Mouse (Mus musculus) hindbrain, embryonic 10.5 days (tissue): ENCODE results near the gene Aebp2. TPM values are rescaled to one million over a fixed set of nuclear protein-coding genes. Genes with fewer than 3 reads are reported as not detected.
"Not testable (repeated sequence)": the region's sequence is repeated elsewhere in the genome, so short reads cannot be mapped to it uniquely, and the experiment has no call there.

Experiments
- DNase-seq: peaks from one replicate; pipeline ENCODE4 v3.0.0-alpha.2; 2017; ENCODE audit warnings: low spot score
- H3K27ac ChIP-seq: fragments of 300-500 bp; sonication (generic); 2 replicates; pipeline ENCODE4 v1.5.1; 2016; ENCODE audit warnings: mild to moderate bottlenecking, moderate library complexity
- H3K27me3 ChIP-seq: fragments of 300-500 bp; sonication (generic); 2 replicates; pipeline ENCODE4 v1.6.1; 2016; ENCODE audit warnings: mild to moderate bottlenecking; ENCODE audit not compliant: poor library complexity, insufficient read depth, severe bottlenecking
- H3K36me3 ChIP-seq: fragments of 300-500 bp; sonication (generic); 2 replicates; pipeline ENCODE4 v1.6.1; 2016; ENCODE audit warnings: mild to moderate bottlenecking, moderate library complexity
- H3K4me1 ChIP-seq: fragments of 300-500 bp; sonication (generic); replicated peaks from 2 replicates; pipeline ENCODE4 v1.6.1; 2016; ENCODE audit warnings: mild to moderate bottlenecking
- H3K4me3 ChIP-seq: fragments of 300-500 bp; sonication (generic); 2 replicates; pipeline ENCODE4 v1.5.1; 2016; ENCODE audit warnings: mild to moderate bottlenecking, moderate library complexity
- H3K9me3 ChIP-seq: fragments of 300-500 bp; sonication (generic); 2 replicates; pipeline ENCODE4 v1.6.1; 2016; ENCODE audit warnings: mild to moderate bottlenecking, moderate library complexity
- WGBS: fragments of 180-500 bp; shearing (Covaris S2); methylation state at CpG from one replicate; pipeline ENCODE4 v1.1.7; 2016; 5-methylcytosine and 5-hydroxymethylcytosine counted together
- polyA plus RNA-seq: library from polyadenylated mRNA; unstranded; fragments of >200 nt; fragmentation: Nextera tagmentation; extraction: Ambion mirVana; gene quantifications from 2 replicates; pipeline ENCODE4 v1.2.1, GENCODE M21; 2016

The Aebp2 gene
- 8.0 and 9.4 TPM in 2 replicates for polyA plus RNA-seq

DNA sequence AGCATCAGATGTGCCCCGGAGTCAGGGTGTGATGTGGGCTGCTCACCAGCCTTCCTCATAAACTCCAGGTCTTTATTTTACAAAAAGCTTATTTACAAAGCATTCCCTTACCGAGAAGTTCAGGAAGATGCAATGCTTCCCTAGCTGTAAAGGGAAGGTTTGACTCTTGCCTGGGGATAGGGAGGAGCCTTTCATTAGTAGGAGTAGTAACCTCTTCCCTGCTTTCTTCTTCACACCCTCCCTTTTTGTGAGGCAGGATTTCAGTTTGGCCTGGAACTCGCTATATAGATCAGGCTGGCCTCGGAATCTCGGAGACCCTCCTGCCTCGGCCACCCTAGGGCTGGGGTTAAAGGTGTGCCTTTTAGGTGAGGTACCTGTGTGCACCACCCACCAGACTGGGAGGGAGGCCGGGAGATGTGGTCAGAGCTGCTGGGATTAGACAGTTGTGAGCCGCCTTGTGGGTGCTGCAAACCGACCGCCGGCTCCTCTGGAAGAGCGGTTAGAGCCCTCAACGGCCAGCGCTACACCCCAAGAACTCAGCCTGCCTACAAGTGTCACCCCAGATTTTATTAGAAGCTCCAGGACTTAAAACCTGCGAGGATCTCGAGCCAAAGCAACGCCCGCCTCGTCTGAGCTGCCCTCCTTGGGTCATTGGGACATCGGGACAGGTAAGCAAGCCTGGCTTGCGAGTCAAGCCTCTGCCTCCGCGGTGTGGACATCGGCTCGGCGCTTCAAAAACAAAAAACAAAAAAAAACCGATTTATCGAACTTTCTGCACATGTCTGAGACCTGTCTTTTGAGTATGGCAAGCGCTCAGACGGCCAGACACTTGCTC lies at the start of gene Aebp2:
Gene Aebp2, plus strand, starts transcription at position 273 of the 835 bp plus-strand sequence.
- H3K36me3 ChIP-seq = no peaks in the 10 kb centered on the region
- H3K27ac ChIP-seq = peak within 1 kb of the TSS; percentile 98
- H3K9me3 ChIP-seq = no peaks in the 10 kb centered on the region
- WGBS = 46% methylated on average over 30 of the region's 30 CpGs
- peaks cover 8% of the 10 kb centered on the region; the same call in 1 of the 2 replicates for H3K27me3 ChIP-seq
- peaks cover 36% of the 10 kb centered on the region for H3K4me1 ChIP-seq
- DNase-seq = no peak
- peak within 1 kb of the TSS; percentile 97 for H3K4me3 ChIP-seq

DNA sequence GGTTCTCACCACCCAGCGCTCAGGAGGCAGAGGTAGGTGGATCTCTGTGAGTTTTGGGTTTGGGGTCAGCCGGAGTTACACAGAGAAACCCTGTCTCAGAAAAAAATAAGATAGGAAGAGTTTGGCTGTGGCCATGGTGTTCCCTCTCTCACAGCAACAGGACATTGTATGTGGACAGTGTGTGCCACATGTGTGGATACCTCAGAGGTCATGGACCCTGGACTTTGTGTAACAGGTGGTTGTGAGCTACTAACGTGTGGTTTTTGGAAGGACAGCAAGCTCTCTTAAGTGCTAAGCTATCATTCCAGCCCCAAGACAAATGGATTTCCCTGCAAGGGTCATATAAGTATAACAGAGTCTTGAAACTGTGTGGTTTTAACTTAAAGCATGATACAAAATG lies 47.5 kb upstream of the Aebp2 start:
- DNase-seq = no peak

DNA sequence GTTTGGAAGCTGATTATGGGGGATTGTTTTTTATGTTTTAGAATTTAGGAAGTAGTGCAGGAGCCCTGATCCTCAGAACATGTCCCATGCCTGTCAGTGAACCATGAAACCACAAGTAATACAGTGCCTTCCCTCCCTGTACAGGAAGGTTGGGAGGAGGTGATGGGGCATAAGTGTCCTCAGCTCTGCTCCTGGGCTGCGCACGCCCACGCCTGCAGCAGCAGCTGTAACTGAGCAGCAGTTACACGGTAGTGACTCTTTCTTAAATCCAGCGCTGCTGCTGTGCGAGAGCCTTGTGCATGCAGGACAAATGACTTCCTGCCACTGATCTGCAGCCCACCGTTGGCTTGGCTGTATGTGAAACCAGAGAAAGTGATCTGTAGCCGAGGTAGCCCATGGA lies 46.3 kb upstream of the Aebp2 start:
- 87% methylated on average over 8 of the region's 8 CpGs for WGBS
- Histone ChIP-seq H3K9me3 (no peaks in the 10 kb centered on the region), H3K4me1 (no peaks in the 10 kb centered on the region), H3K4me3 (no peak overlapping the region), H3K27ac (no peak overlapping the region), H3K27me3 (no peaks in the 10 kb centered on the region), H3K36me3 (peaks cover 80% of the 10 kb centered on the region)
- DNase-seq = no peak

More for the DNA sequence above, 47.5 kb upstream of the Aebp2 start:
- H3K4me1 ChIP-seq = no peaks in the 10 kb centered on the region
- H3K9me3 ChIP-seq = no peaks in the 10 kb centered on the region
- H3K4me3 ChIP-seq = no peak overlapping the region
- 89% methylated on average over 3 of the region's 3 CpGs for WGBS
- no peak overlapping the region for H3K27ac ChIP-seq
- no peaks in the 10 kb centered on the region for H3K27me3 ChIP-seq
- H3K36me3 ChIP-seq = peaks cover 86% of the 10 kb centered on the region

DNA sequence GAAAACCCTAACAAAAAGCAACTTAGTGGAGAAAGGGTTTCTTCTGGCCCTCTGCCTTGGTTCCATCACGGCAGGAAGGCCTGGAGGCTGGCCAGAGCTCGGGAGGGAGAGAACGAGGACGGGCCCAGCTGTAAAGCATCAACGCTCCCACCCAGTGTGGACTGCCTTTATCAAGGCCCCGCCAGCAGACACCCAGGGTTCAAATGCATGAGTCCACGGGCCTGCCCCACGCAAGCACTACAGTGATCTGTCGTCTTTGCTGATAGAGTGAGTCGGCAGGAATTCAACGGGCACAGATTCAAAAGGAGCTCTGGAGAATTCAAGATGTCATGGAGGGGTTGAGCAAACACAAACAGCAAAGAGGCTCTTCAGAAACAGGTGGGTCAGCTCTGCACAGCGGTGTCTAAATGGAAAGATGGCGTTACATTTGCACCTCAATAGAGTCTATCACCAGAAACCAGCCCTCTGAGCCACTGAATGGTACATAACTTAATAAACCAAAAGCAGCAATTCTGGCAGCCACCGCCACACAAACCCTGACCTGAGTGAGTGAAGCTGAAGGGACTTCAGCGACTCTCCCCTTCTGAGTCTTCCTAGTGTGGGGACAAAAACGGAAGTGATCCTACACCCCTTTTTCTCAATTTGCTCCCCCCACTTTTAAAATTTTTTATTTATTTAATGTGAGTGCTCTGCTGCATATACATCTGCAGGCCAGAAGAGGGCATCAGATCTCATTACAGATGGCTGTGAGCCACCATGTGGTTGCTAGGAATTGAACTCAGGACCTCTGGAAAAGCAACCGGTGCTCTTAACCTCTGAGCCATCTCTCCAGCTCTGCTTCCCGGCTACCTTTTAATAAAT lies 45.3 kb upstream of the Aebp2 start:
- H3K27me3 ChIP-seq = no peaks in the 10 kb centered on the region
- H3K27ac ChIP-seq = no peak overlapping the region
- no peak for DNase-seq
- no peaks in the 10 kb centered on the region for H3K9me3 ChIP-seq
- H3K4me1 ChIP-seq = no peaks in the 10 kb centered on the region
- WGBS = 84% methylated on average over 18 of the region's 18 CpGs
- peaks cover 76% of the 10 kb centered on the region for H3K36me3 ChIP-seq
- H3K4me3 ChIP-seq = no peak overlapping the region

DNA sequence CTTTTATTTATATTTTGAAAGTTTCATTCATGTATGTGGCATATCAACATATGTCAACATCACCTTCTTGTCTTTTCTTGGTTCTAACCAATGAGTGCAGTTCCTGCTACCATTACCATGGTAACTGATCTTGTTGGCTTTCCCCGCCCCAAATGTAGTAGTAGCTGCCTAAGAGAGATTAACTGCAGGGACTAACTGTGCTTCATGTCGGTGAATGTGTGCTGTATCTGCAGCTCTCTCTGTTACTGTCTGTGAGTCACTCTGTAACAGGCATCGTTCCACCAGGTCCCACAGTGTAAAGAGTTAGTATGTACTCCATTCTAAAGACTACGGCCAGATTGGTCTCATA lies 44.7 kb upstream of the Aebp2 start:
- peaks cover 74% of the 10 kb centered on the region for H3K36me3 ChIP-seq
- 93% methylated on average over 4 of the region's 4 CpGs for WGBS

DNA sequence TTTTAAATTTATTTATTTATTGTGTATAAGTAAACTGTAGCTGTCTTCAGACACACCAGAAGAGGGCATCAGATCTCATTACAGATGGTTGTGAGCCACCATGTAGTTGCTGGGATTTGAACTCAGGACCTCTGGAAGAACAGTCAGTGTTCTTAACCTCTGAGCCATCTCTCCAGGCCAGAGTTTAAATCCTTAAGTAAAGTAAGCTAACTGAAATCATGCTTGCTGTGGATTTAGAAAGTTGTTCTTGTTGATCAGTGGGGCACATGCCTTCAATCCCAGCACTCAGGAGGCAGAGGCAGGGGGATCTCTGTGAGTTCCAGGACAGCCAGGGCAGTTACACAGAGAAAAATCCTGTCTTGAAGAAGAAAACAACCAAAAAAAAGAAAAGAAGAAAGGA lies 43.5 kb upstream of the Aebp2 start:
- not testable (repeated sequence) for H3K4me1 ChIP-seq, H3K27me3 ChIP-seq, H3K4me3 ChIP-seq, H3K27ac ChIP-seq, DNase-seq, H3K9me3 ChIP-seq
- H3K36me3 ChIP-seq = peaks cover 74% of the 10 kb centered on the region

More for the DNA sequence above, 44.7 kb upstream of the Aebp2 start:
- no peak overlapping the region for H3K27ac ChIP-seq
- no peak overlapping the region for H3K4me3 ChIP-seq
- no peaks in the 10 kb centered on the region for H3K4me1 ChIP-seq
- no peaks in the 10 kb centered on the region for H3K9me3 ChIP-seq
- no peak for DNase-seq
- H3K27me3 ChIP-seq = no peaks in the 10 kb centered on the region

DNA sequence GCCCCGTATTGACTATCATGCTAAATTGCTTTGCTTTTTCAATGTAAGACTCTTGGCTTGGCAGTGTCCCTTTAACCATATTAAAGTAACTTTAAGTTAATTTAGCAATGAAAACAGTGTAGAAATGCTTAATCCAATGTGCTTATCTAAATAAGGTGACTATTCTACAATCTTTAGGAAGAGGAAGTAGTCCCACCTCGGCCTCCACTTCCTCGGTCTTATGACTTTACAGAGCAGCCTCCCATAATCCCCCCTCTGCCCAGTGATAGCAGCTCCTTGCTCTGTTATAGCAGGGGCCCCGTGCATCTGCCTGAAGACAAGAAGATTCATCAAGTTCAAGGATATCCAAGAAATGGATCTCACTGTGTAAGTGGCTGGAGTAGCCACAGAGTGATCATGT lies 42.3 kb upstream of the Aebp2 start:
- Histone ChIP-seq H3K4me3 (no peak overlapping the region), H3K27ac (no peak overlapping the region), H3K9me3 (no peaks in the 10 kb centered on the region), H3K4me1 (no peaks in the 10 kb centered on the region), H3K36me3 (peaks cover 70% of the 10 kb centered on the region), H3K27me3 (no peaks in the 10 kb centered on the region)
- WGBS = 93% methylated on average over 4 of the region's 4 CpGs
- no peak for DNase-seq

DNA sequence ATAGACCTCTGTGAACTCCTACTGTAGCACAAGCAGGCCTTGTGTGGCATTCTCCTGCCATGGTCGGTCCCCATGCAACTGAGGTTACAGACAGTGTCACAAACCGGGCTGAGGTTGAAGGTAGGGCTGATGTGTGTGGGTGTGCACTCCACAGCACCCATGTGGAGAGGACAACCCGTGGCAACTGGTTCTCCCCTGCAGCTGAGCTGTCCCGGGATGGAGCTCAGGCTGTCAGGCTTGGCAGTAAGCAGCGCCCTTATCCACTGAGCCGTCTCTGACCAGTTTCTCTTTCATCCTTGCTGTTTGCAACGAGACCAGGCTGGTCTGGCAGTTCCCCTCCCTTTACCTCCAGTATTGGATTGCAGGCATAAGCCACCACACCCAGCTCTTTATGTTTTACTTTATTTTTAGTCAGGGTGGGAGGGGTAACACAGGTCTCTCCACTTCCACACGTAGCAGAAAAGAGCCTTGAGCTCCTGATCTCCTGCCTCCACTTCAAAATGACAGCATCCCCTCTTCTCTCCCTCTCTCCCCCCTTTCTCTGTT lies 35.7 kb upstream of the Aebp2 start:
- DNase-seq = no peak

DNA sequence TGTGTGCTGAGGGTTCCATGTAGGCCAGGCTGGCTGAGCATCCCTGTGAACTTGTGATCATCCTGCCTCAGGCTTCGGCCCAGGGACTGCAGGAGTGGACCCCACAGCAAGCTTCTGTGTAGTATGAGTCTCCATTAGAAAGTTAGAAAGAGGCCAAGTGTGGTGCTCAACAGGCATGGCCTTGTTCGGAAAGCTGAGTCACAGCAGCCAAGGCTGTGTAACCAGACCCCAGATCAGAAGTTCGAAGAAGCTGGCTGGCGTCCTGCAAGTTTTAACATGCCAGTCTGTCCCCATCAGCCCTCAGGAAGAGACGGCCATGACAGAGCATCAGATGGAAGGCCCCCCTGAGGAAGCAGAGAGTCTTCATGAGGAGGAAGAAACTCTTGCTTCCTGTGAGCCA lies 31.1 kb upstream of the Aebp2 start:
- Histone ChIP-seq H3K9me3 (no peaks in the 10 kb centered on the region), H3K27ac (no peak overlapping the region), H3K36me3 (peaks cover 100% of the 10 kb centered on the region), H3K4me3 (no peak overlapping the region), H3K4me1 (no peaks in the 10 kb centered on the region), H3K27me3 (no peaks in the 10 kb centered on the region)
- 85% methylated on average over 5 of the region's 5 CpGs for WGBS
- no peak for DNase-seq

More for the DNA sequence above, 35.7 kb upstream of the Aebp2 start:
- H3K27ac ChIP-seq = no peak overlapping the region
- H3K4me1 ChIP-seq = no peaks in the 10 kb centered on the region
- no peaks in the 10 kb centered on the region for H3K9me3 ChIP-seq
- 89% methylated on average over 8 of the region's 8 CpGs for WGBS
- no peaks in the 10 kb centered on the region for H3K27me3 ChIP-seq
- no peak overlapping the region for H3K4me3 ChIP-seq
- H3K36me3 ChIP-seq = peaks cover 91% of the 10 kb centered on the region

DNA sequence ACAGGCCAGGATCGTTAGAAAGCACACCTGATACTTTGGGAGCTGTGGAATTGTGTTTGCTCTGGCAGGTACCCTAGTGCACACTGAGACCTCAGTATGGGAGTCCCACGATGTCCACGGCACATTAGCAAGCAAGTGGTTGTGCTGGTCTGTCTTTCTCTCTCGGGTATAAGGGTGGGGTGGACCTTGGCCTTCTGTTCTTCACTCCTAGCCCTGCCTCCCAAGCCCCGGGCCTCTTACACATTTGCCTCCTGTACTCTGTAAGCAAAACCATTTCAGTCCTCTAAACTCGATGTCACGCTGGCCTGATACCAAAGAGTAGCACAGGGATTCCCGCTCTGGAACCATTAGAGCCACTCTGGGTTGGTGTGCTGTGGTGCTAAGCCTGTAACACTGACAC lies 29.8 kb upstream of the Aebp2 start:
- Histone ChIP-seq H3K4me1 (peaks cover 8% of the 10 kb centered on the region), H3K27ac (no peak overlapping the region), H3K9me3 (no peaks in the 10 kb centered on the region), H3K27me3 (no peaks in the 10 kb centered on the region), H3K4me3 (no peak overlapping the region), H3K36me3 (peaks cover 99% of the 10 kb centered on the region)
- no peak for DNase-seq
- 92% methylated on average over 8 of the region's 8 CpGs for WGBS

DNA sequence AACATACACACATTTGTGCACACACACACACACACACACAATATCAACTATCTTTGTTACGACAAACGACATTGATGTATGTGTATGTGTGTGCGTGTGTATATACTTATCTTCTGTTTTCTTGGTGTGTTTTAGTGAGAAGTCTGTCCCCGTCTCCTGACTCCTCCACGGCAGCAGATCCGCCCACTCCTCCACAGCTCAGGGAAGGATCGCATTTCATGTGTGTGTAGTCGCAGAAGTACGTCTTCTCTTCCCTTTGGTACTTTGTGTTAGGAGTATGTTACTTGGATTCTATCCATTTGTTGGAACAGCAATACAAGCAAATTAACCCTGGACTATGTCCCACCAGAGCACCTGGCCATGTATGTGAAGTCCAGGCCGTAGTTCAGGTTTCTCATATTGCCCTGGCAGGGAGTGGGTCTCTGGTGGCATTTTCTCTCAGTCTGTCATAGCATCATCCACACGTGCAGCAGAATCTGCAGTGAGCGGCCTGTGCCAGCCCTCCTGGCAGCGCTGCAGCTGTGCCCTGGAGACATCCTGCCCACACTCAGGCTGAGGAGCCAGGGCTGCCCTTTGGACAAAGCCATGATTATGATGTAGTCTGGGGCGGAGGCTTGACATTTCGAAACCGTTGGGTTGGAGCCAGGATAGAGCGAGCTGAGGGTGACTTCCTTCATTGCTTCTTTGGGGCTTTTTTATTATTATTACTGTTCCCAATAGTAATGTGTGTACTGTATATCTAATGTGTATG lies 28.9 kb upstream of the Aebp2 start:
- 90% methylated on average over 17 of the region's 17 CpGs for WGBS
- DNase-seq = no peak
- H3K27me3 ChIP-seq = no peaks in the 10 kb centered on the region
- no peak overlapping the region for H3K27ac ChIP-seq
- H3K9me3 ChIP-seq = no peaks in the 10 kb centered on the region
- no peak overlapping the region for H3K4me3 ChIP-seq
- H3K36me3 ChIP-seq = peaks cover 93% of the 10 kb centered on the region
- peaks cover 16% of the 10 kb centered on the region for H3K4me1 ChIP-seq

DNA sequence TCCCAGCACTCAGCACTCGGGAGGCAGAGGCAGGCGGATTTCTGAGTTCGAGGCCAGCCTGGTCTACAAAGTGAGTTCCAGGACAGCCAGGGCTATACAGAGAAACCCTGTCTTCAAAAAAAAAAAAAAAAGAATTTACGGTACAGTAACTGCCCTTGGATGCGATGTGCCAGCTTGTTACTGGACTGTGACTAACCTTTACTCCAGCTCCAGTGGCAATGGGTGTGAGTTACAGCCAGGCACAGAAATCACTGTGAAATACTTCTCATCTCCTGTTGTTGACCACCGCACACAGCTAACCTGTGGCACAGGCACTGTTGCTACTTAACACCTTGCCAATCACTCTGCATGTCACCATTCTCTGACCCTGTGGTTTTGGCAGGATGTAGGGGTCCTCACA lies 26.9 kb upstream of the Aebp2 start:
- not testable (repeated sequence) for H3K27ac ChIP-seq, H3K27me3 ChIP-seq, DNase-seq

More for the DNA sequence above, 26.9 kb upstream of the Aebp2 start:
- not testable (repeated sequence) for H3K4me3 ChIP-seq, H3K9me3 ChIP-seq
- H3K4me1 ChIP-seq = peaks cover 16% of the 10 kb centered on the region
- whole genome bisulfite sequencing = 92% methylated on average over 6 of the region's 6 CpGs
- H3K36me3 ChIP-seq = peaks cover 78% of the 10 kb centered on the region
